Mouse (Mus musculus) macrophage (primary cell): Measurements from ENCODE around the gene Heyl. TPM values are rescaled to one million over a fixed set of nuclear protein-coding genes. Genes with fewer than 3 reads are reported as not detected.

Experiments
- polyA plus RNA-seq: library from polyadenylated mRNA; stranded (reverse); fragments of 250-400 nt; gene quantifications from 3 replicates; pipeline ENCODE4 v1.2.4, GENCODE M21; 2018; ENCODE audit warnings: inconsistent platforms

Heyl gene
- polyA plus RNA-seq, 1 experiment from 2014 or later: not detected

Other genes starting within 250 kb of the Heyl start
- 0.07 to 0.16 TPM (median 0.09 TPM) in 3 replicates for gene Mycl, start 237.9 kb upstream of the Heyl start, polyA plus RNA-seq
- gene Trit1, start 217.0 kb upstream of the Heyl start, polyA plus RNA-seq: 5.4 to 8.2 TPM (median 7.6 TPM) in 3 replicates
- not detected in 3 replicates for gene Bmp8b, start 128.4 kb upstream of the Heyl start, polyA plus RNA-seq
- not detected in 3 replicates for gene Oxct2b, start 117.3 kb upstream of the Heyl start, polyA plus RNA-seq
- 15.4 to 29.9 TPM (median 15.6 TPM) in 3 replicates for gene Ppie, start 93.6 kb upstream of the Heyl start, polyA plus RNA-seq
- gene Hpcal4, start 50.3 kb upstream of the Heyl start, polyA plus RNA-seq: not detected in 3 replicates
- not detected in 3 replicates for gene Nt5c1a, start 32.1 kb upstream of the Heyl start, polyA plus RNA-seq
- gene Pabpc4, start 28.8 kb downstream of the Heyl start, polyA plus RNA-seq: 18.6 to 41.2 TPM (median 28.6 TPM) in 3 replicates
- gene Oxct2a, start 90.1 kb downstream of the Heyl start, polyA plus RNA-seq: not detected in 3 replicates
- gene Bmp8a, start 109.7 kb downstream of the Heyl start, polyA plus RNA-seq: not detected in 3 replicates